Mouse (Mus musculus) yolk sac, embryonic 10.5 days (tissue): ENCODE measurements at regions not wholly inside any gene's neighbourhood (a gene's known extent, or its start where the extent isn't known, plus 50 kb on each side); places are given as distances from the start of the nearest gene placed in this dataset.
"Not testable (repeated sequence)": the region's sequence is repeated elsewhere in the genome, so short reads cannot be mapped to it uniquely, and the experiment has no call there.

Experiments
- DNase-seq: peaks from one replicate; pipeline ENCODE4 v3.0.0-alpha.2; 2017; ENCODE audit warnings: low spot score

GRCm38 (mm10) chr2:149283274-149283673, 121.6 kb upstream of the Cst10 start:
- no peak for DNase-seq

DNA sequence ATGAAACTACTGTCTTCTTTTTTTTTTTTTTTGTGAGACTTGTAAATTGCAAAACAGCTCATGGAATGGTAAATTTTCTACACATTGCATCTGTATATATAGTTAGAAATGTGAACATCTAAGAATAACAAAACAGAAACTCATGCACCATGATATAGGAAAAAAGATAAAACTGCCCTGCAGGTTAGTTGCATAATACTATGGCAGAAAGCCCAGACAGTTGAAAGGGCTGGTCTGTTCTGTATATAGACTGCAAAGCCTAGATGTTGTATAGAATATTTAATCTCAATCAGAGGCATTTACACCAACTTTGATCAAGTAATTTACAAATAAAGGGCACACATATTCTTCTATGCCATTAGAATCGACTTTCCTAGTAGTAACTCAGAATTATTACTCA, 120.7 kb upstream of the Cst10 start:
- no peak for DNase-seq

GRCm38 (mm10) chr2:149296936-149297335, 107.9 kb upstream of the Cst10 start:
- DNase-seq: not testable (repeated sequence)

DNA sequence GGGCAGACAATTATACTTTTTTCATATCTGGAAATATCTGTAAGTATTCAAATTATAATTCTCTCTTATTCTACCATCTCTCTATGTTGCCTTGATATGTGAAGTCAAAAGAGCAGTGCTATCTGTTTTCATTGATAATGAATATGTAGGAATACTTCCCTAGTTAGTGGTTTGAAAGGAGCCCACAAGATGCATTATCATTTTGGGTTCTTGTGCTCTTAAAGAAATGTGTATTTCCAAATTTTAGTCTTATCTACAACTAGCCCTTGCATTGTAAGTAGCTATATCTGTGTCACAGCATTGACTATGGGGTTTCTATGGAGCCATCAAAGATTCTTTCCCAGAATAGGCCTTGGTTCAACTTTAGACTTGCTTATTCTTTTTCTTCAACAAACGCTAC, 99.3 kb upstream of the Cst10 start:
- DNase-seq: no peak

- DNase-seq: peak; percentile 14
Measured at GRCm38 (mm10) chr2:149350239-149350811, 54.5 kb upstream of the Cst10 start.
